Mouse (Mus musculus) B cell, adult (primary cell): Measurements from ENCODE around the gene Gm45213. TPM values are rescaled to one million over a fixed set of nuclear protein-coding genes. Genes with fewer than 3 reads are reported as not detected.

Source experiments
- total RNA-seq: library from RNA; stranded (reverse); gene quantifications from 4 replicates; pipeline ENCODE4 v1.2.4, GENCODE M21; 2023; ENCODE audit not compliant: inconsistent age

Gm45213 gene
- not detected in 4 replicates for total RNA-seq

GRCm38 (mm10) chr7:66043552-66044459 is at the start of gene Gm45213:
TSS of gene Gm45213 (plus strand) at chr7:66043602.

GRCm38 (mm10) chr7:66058703-66059102 is 15.3 kb downstream of the Gm45213 start, which contains the start of gene Snrpa1:
TSS of gene Snrpa1 (plus strand) at chr7:66059003.

GRCm38 (mm10) chr7:66079364-66080230 is 36.2 kb downstream of the Gm45213 start, which contains the start of gene Selenos:
TSS of gene Selenos (plus strand) at chr7:66079649.

GRCm38 (mm10) chr7:66108961-66109854 is 65.8 kb downstream of the Gm45213 start, which contains the start of gene Chsy1:
TSS of gene Chsy1 (plus strand) at chr7:66109515.

Other genes with a start within 250 kb of the Gm45213 start
- not detected in 4 replicates for gene Pcsk6, start 181.9 kb upstream of the Gm45213 start, total RNA-seq
- 62.4 to 79.9 TPM (median 71.5 TPM) in 4 replicates for gene Snrpa1, start 15.4 kb downstream of the Gm45213 start, total RNA-seq
- 56.3 to 63.0 TPM (median 57.5 TPM) in 4 replicates for gene Selenos, start 36.0 kb downstream of the Gm45213 start, total RNA-seq
- gene Chsy1, start 65.9 kb downstream of the Gm45213 start, total RNA-seq: 74.1 to 80.7 TPM (median 78.2 TPM) in 4 replicates